Mouse (Mus musculus) kidney, postnatal 25 days (tissue): ENCODE results near the gene Pcyt2.

Source experiments
- DNase-seq, 2 experiments: peaks; one replicate each; pipeline ENCODE4 v3.0.0; 2021; ENCODE audit warnings: mixed read lengths in 2 of 2

The Pcyt2 gene

DNA sequence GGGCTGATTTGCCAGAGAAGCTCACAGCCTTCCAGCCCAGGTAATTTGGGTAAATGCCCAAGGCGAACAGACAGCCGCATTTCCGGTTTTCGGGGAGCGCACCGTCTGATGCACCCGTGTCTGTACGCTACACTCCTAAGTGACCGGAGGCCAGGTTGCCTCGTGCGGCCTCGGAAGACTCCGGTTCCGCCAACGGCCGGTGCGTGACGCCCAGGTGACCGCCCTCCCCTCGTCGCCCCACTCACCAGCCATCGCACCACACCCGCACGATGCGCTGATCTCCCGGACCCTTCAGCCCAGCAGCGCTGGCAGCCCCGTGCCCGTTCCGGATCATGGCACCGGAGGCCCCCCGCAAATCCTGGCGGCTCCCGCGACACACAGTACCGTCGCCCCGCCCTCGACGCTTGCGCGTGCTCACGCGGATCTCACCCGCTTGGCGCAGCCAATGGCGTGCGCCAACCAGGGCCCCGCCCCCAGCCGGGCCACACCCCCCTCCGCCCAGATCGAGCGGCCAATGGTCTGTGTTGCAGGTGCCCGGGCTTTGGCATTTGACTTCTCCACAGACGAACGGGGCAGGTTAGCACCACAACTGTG lies at the start of gene Pcyt2:
TSS of gene Pcyt2 (minus strand) at position 418 of the 594 bp plus-strand sequence.
- peak; percentile 95 to 98 for DNase-seq

- DNase-seq, result peak in 1 of 2 experiments; percentile 49
Observed at GRCm38 (mm10) chr11:120666617-120667016, 48.9 kb upstream of the Pcyt2 start.

DNA sequence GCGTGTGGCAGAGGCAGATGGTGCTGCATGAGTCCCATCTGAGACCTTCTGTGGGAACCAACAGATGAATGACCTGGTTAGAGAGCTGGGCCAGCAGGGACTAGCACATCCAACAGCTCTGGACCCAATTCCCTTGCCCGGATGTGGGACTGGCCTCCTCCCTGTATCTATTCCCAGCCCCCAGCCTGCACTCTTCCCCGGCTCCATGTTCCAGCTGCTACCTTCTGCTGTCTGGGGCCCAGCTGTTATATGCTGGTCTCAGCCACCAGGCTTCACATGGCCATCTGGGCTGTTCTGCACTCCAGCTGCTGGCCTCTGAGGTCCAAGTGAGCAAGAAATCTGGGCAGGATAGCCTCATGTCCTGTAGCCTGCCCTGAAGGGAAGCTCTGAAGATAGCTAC lies 47.7 kb upstream of the Pcyt2 start:
- DNase-seq, result peak in 1 of 2 experiments; percentile 40

DNA sequence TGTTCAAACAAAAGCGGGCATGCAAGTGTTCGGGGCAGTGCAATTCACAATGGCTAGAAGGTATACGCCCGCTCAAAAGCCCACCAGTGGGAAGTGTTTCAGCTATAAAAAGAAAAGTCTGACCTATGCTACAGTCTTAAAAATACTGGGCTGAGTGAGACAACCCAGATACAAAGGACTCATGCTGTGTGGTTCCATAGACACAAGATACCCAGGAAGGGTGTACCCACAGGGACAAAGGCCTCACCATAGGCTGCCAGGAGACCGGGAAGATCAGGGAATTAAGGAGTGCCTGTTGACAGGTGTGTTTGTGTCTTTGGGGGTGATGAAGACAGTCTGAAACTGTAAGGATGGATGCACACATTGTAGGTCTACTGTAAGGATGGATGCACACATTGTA lies 46.0 kb upstream of the Pcyt2 start:
- no peak for DNase-seq

GRCm38 (mm10) chr11:120662759-120663158 lies 45.0 kb upstream of the Pcyt2 start:
- DNase-seq, result no peak

- DNase-seq, result no peak
Observed at GRCm38 (mm10) chr11:120661076-120661460, 43.3 kb upstream of the Pcyt2 start, which contains the start of gene Notum. Gene Notum, minus strand, starts transcription at chr11:120661175.

DNA sequence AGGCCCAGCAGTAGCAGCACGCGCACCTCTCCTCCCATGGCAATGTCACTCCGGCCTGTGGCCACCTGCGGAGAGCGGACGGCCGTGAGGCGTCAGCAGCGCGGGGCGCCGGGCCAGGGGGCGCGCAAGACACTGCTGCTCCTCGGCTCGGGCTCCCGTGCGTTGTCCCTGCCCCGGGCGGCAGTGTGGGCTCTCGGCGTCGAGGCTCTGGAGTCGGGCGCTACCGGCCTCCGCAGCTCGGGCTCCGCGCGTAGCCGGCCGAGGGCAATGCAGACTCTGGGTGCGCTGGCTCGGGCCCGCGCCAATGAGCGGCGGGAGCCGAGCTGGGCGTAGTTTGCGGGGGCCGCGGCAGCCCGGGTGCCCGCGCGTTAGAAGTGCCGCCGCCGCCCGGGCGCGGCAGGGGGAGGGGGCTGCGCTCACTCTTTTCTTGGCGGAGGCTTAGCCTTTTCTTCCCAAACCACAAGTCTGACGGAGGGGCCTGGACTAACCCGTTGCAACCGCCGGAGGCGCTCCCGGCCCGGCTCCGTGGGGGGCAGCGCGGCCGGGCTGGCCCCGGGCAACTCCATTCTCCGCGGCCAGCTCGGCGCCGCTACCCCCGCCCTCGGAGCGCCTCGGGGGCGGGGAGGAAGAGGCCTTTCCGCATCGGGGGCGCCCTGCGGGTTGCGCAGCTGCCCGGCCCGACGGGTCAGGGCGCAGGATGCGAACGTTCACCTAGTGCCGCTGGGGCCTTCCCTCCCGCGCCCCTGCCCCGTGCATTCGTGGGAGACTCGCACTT lies 42.8 kb upstream of the Pcyt2 start:
- peak; percentile 37 to 82 for DNase-seq

DNA sequence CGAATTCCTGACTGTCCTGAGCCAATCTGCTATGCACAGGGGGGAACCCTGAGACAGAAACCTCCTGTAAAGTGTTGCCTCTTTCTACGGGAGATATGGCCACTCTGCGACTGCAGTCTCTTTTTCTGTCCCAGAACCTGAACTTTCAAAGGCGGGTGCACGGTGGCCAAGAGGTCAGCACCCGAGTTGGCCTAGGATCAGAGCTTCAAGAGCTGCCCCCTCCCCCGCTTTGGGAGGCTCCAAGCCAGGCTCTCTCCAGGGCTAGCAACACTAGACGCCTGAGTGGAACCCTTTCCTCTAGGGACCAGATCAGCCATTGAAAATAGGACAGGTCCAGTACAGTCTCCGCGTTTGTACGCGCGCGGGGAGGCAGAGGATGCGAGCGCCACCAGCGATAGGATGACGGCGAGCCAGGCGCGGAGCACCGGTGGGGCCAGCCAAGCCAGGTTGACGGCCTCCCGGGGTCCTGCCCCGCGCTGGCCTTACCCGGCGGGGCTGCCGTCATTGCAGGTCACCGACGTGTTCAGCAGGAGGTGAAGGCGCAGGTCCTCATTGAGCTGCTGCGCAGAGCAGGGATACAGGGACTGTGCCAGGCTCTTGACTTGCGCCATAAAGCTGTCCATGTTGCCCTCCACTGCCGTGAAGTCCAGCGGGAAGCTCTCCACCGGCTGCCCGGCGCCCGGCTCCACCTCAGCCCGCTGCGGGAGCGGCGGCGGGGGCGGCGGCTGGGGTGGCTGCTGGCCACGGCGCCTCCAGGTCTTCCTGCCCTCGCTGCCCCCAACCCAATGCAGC lies 42.0 kb upstream of the Pcyt2 start:
- peak; percentile 15 to 65 for DNase-seq

DNA sequence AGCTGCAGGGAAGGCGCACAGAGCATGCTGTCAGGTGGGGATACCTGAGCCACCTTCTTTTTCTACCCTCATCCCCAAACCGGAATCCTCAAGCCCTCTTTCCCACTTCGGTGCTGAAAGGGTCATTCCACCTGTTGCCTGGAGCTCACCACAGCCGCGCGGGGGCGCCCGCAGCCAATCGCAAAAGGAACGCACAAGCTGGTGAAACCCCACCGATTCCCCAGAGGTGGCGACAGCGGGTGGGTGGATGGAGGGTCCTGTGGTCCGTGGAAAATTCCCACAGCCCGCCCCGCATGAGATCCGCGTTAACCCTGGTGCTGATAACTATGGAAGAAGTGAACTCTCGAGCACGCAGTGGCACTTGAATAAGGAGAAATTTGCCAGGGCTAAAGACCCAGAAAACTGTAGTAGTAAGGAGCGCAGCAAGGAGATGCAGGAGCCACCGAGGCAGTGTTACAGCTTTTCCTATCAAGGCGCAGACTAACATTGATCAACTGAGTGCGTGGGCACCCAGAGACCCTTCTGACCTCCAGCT lies 41.2 kb upstream of the Pcyt2 start:
- peak; percentile 87 to 92 for DNase-seq

DNA sequence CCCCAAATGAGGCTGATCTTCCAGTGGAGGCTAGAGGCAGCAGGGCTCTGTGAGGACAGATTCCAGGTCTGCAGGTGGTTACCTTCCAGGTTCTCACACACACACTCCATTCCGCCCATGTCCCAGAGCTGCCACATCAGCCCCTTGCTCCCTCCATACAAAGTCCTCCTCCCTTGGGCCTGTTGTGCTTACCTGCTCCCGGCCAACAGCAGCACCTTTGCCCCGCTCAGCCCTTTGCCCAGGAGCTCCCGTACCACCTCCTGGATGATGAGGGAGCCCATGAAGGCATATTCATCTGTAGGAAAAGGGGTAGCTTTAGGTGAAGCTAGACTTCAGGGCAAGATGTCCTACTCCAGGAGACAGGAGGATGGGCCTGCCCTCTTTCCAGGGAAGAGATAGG lies 39.6 kb upstream of the Pcyt2 start:
- DNase-seq, result peak; percentile 64 to 88

DNA sequence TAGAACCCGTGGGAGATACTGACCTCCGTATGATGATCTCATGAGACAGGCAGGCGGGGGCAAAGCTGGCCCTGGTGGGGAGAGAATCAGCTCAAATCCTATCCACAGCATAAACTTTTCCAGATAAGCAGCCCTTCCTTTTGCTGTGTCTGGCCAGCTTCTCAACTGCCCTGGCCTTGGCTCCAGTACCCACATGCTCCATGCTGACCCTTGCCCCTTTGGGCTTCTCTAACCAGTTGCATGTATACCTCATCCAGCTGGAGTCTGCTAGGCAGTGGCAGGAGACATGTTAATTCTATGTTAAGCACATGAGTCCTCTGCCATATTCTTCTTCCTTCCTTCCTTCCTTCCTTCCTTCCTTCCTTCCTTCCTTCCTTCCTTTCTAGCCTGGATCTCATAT lies 37.0 kb upstream of the Pcyt2 start:
- DNase-seq, result peak; percentile 30 to 62

GRCm38 (mm10) chr11:120651872-120652271 lies 34.1 kb upstream of the Pcyt2 start:
- DNase-seq, result no peak

DNA sequence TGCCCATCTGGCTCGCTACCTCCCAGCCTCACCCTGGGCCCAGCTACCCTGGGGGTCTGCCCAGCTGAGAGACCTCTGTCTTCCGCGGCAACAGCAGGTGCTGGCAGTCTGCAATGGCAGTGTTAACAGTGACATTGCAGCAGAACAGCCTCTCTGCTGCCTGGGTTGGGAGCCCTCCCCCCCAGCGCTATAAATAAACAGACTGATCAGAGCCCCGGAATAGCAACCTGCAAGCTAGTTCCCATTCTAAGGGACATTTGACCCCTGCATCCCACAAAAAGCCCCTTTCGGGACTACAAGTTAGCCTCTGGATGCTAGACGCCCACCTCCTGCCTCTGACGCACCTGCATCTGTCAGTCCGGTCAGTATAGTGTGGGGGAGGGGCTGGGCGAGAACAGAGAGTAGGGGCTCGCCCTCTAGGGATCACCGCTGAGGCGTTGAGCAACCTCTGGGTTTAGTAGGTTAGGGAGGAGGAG lies 30.3 kb upstream of the Pcyt2 start, which contains the start of gene Myadml2:
TSS of gene Myadml2 (minus strand) at position 158 of the 476 bp plus-strand sequence.
- peak; percentile 34 to 57 for DNase-seq

DNA sequence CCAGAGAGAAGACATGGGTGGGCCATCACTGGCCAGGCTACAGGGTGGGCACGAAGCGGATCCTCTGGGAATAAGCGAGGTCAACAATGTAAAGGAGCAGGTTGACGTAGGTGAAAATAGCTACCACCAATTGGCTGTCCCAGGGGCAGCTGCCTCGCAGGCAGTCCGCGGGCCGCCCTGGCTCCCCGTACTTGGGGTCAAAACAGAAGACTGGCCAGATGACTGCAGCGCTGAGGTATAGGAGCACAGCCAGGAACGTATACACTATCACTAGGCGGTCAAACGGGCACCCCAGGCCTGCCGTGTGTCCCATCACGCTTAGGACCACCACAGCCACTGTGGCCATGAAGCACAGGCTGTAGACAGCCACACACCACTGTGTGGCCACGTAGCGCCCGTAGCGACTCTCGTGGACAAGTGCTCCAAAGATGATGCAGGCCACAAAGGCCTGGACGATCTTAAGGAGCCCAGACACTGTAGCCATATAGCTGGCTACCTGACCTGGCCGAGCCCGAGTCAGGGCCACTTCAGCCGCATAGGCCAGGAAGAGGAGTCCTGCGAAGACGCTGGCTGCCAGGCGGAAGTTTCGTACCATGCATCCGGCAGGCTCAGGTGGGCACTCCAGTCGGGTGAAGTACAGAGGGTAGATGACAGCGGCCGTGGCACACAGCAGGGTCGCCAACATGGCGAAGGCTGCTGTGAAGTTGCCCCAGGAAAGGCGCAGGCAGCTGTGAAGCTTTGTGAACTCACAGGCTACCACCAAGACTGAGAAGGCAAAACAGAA lies 29.5 kb upstream of the Pcyt2 start:
- peak in 1 of 2 experiments; percentile 35 for DNase-seq

- peak; percentile 95 to 96 for DNase-seq
Observed at GRCm38 (mm10) chr11:120643601-120643987, 25.9 kb upstream of the Pcyt2 start, which contains the start of gene Pycr1. Gene Pycr1, minus strand, starts transcription at chr11:120643769.

- DNase-seq, result peak in 1 of 2 experiments; percentile 44
Observed at GRCm38 (mm10) chr11:120642939-120643600, 25.3 kb upstream of the Pcyt2 start.

DNA sequence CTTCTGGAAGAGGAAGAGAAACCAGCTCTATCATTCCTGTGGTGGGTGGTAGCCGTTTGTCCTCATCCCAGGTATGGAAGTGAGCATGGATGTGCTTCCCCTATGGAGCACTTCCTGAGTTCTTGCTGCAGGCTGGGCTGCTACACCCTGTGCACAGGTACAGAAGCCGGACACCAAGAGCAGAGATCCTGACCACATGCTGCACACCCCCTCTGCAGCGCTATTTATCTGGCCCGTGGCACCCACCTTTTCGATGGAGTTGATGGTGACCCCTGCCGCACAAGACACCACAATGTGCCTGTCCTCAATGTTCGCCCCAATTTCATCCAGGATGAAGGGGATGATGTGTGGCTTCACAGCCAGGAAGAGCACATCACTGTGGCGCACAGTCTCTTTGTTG lies 24.1 kb upstream of the Pcyt2 start:
- DNase-seq, result no peak

DNA sequence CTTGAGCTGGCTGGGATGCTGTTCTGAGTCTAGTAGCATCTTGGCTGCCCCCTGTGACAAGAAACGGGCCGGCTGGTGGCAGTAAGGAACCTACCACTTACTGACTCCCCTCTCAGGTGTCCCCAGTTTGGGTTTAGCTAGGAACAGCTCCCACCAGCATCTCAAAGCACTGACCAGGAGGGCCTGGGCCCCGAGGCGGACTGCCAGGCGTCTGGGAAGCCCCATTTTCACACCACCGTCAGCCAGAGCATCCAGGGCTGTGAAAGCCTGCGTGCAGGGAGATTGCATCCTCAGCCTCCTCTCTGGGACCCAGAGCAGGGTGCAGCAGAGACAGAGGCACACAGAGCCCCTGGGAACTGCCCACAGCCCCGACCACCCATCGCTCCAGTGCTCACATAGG lies 23.5 kb upstream of the Pcyt2 start:
- DNase-seq, result peak in 1 of 2 experiments; percentile 27

DNA sequence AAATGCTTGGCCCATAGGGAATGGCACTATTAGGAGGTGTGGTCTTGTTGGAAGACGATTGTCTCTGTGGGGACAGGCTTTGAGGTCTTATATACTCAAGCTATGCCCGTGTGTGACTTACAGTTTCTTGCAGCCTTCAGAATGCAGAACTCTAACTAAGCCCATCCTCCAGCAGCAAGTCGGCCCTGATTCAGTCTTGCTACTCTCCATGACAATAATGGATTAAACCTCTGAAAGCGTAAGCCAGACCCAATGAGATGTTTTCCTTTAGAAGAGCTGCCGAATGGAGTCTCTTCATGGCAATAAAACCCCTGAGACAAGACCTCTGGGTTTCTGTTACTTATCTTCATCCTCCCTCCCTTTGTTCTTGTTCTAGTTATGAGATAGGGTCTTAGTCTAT lies 17.1 kb upstream of the Pcyt2 start:
- no peak for DNase-seq

DNA sequence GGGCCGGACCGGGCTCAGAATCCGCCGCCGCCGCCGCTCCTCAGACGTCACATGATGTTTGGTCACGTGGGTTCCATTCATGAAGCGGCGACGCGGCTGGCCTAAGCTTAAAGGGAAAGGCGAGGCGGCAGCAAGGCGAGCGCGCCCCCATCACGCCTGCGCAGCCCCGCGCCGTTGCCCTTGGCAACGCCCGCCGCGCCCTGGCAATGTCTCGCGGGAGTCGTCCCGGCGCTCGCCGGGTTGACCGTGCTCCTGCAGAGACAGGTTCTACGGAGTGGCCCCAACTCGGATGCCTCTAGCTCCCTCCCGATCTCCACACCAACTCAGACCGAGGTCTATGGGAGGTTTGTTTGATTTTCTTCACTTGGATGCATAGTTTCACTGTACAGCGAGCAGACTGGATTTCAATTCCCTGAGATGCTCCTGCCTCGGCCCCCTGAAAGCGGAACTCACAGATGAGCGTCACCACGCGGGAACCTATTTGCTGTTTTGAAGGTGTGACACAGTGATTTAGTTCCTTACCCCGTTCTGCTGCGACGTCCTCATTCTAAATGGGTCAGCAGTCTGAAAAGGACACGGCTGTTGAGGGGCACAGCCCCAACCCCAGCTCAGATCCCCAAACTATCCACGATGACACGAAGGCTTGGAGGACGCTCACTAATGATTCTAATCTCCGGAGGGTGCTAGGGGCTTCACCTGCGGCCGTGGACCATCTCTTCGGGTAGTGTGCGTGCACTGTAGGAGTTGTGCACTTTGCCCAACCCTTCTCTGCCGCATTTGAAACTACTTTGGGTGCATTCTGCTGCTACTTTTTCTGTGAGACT lies 16.0 kb upstream of the Pcyt2 start, which contains the start of gene Mafg:
TSS of gene Mafg (minus strand) at position 81 of the 824 bp plus-strand sequence.
- DNase-seq, result peak; percentile 97
